Mouse (Mus musculus) midbrain, embryonic 16.5 days (tissue): ENCODE measurements around the gene Rftn2. TPM values are rescaled to one million over a fixed set of nuclear protein-coding genes. Genes with fewer than 3 reads are reported as not detected.

Experiments
- ATAC-seq: fragments of 200-750 bp; cut with Nextera tagmentation; 2 replicates; pipeline ENCODE4 v1.8.0; 2017; ENCODE audit warnings: moderate TSS enrichment
- H3K27ac ChIP-seq: fragments of 300-500 bp; sonication (generic); 2 replicates; pipeline ENCODE4 v1.5.1; 2014; ENCODE audit warnings: mild to moderate bottlenecking, low read length, mixed read lengths
- H3K27me3 ChIP-seq: fragments of 300-500 bp; sonication (generic); 2 replicates; pipeline ENCODE4 v1.6.1; 2014; ENCODE audit warnings: low read depth, low read length, mixed read lengths; ENCODE audit not compliant: control insufficient read depth, insufficient read depth
- H3K36me3 ChIP-seq: fragments of 300-500 bp; sonication (generic); 2 replicates; pipeline ENCODE4 v1.6.1; 2014; ENCODE audit warnings: mild to moderate bottlenecking, low read length, moderate library complexity, mixed read lengths; ENCODE audit not compliant: control insufficient read depth, insufficient read depth
- H3K4me1 ChIP-seq: fragments of 300-500 bp; sonication (generic); 2 replicates; pipeline ENCODE4 v1.6.1; 2014; ENCODE audit warnings: mild to moderate bottlenecking, low read length, mixed read lengths; ENCODE audit not compliant: control insufficient read depth, insufficient read depth
- H3K4me2 ChIP-seq: fragments of 300-500 bp; sonication (generic); 2 replicates; pipeline ENCODE4 v1.6.1; 2014; ENCODE audit warnings: mild to moderate bottlenecking, low read length, mixed read lengths
- H3K4me3 ChIP-seq: fragments of 300-500 bp; sonication (generic); 2 replicates; pipeline ENCODE4 v1.5.1; 2014; ENCODE audit warnings: low read depth, mild to moderate bottlenecking, low read length, moderate library complexity, mixed read lengths
- H3K9ac ChIP-seq: fragments of 300-500 bp; sonication (generic); 2 replicates; pipeline ENCODE4 v1.6.1; 2014; ENCODE audit warnings: low read depth, low read length, mixed read lengths
- H3K9me3 ChIP-seq: fragments of 300-500 bp; sonication (generic); replicated peaks from 2 replicates; pipeline ENCODE4 v1.6.1; 2014; ENCODE audit warnings: mild to moderate bottlenecking, low read length, mixed read lengths; ENCODE audit not compliant: control insufficient read depth, poor library complexity, severe bottlenecking
- WGBS: fragments of 180-500 bp; shearing (Covaris S2); extraction: QIAGEN DNeasy Blood & Tissue Kit; methylation state at CpG from one replicate; pipeline ENCODE4 v1.1.7; 2014; 5-methylcytosine and 5-hydroxymethylcytosine counted together
- polyA plus RNA-seq: library from polyadenylated mRNA; unstranded; fragments of >200 nt; fragmentation: Nextera tagmentation; extraction: Ambion mirVana; gene quantifications from 2 replicates; pipeline ENCODE4 v1.2.1, GENCODE M21; 2015

The Rftn2 gene
- 7.9 and 10.6 TPM in 2 replicates for polyA plus RNA-seq

DNA sequence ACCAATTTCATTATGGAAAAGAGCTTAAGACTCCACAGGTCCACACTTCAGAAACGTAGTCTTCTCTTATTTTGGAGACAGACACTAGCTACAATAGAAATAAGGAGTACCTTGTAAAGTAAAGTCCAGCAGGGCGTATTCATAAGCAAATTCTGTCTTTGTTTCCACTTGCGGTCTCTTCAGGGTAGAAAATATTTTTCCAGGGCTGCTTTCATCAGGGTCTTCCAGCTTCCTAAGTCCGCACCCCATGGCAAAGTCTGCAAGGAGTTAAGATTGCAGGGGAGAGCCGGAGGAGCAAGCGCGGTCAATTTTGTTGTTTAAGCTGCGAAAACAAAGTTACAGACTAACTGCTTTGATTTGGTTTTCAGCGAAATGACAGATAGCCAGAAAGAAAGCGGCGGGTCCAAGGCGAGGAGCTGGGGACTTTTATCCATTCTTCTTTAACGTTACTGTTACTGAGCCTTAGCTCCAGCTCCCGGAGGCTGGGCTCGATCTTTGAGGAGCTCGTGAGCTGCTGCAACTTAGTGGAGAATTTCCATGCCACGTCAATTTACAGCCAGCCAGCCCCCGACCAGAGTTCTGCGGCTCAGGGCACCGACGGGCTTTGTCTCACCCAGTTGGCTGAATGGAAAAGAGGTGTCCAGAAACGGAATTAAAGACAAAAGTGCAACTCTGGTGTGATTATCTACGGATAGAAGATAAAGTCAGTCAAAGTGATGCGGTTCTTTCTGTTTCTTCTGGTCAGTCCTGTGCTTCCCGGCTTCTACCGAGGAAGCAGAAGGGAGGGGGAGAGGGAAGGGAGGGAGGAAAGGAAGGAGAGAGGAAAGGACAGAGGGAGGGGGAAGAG lies at the start of gene Rftn2:
Gene Rftn2, minus strand, starts transcription at position 772 of the 847 bp plus-strand sequence.
- peaks cover 4% of the 10 kb centered on the region for H3K4me1 ChIP-seq
- no peaks in the 10 kb centered on the region for H3K9me3 ChIP-seq
- H3K4me2 ChIP-seq: peak within 1 kb of the TSS; percentile 55
- peak within 1 kb of the TSS; percentile 44 for H3K4me3 ChIP-seq
- peak within 1 kb of the TSS; percentile 58; the same call in 1 of the 2 replicates for H3K9ac ChIP-seq
- ATAC-seq: no peak
- no peaks in the 10 kb centered on the region for H3K27me3 ChIP-seq
- 2% methylated on average over 26 of the region's 26 CpGs for WGBS
- no peaks in the 10 kb centered on the region for H3K36me3 ChIP-seq
- H3K27ac ChIP-seq: peak within 1 kb of the TSS; percentile 61; the same call in 1 of the 2 replicates

DNA sequence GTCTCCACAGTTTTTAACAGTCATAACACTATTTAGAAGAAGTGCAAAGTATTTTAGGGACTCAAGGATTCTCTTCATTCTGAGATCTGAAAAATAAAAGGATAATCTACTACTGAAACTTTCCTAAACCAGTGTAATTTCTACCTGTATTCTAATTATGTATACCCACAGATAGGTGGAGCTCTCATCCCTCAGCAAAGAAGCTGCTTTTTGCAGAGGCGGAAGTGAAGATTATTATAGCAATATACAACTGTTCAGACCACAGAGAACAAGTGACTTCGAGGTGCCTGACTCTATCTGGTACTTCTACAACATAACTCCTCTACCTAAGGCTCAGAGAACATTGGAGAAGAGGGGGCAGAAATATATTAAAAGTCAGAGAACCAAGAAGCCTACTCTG lies 38.9 kb upstream of the Rftn2 start:
- H3K4me1 ChIP-seq: no peaks in the 10 kb centered on the region
- WGBS: 81% methylated on average over 2 of the region's 2 CpGs
- no peaks in the 10 kb centered on the region for H3K36me3 ChIP-seq
- H3K27me3 ChIP-seq: no peaks in the 10 kb centered on the region
- no peak overlapping the region for H3K4me2 ChIP-seq
- no peak overlapping the region for H3K9ac ChIP-seq
- H3K9me3 ChIP-seq: no peaks in the 10 kb centered on the region
- no peak for ATAC-seq
- H3K27ac ChIP-seq: no peak overlapping the region
- H3K4me3 ChIP-seq: no peak overlapping the region

DNA sequence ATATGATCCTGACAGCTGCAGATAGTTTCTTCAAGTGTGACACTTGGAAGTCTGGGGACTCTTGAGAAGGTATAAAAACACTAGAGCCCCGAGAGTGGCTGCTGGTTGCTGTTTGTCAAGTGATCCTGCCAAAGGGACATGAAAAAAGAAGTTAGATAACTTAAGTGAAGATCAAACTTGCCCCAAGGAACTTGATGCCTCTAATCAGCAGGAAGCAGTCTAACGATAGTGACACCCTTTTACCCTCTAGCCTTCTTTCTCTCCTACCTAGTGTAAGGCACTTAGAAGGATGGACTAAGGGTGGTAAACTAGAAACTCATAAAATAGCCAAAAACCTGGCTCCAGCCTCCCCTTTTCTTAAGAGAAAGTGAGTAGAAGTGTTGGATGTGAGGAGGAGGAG lies 37.8 kb upstream of the Rftn2 start:
- ATAC-seq: no peak
- Histone ChIP-seq H3K9ac (no peak overlapping the region), H3K36me3 (no peaks in the 10 kb centered on the region), H3K27me3 (no peaks in the 10 kb centered on the region), H3K4me3 (no peak overlapping the region), H3K4me1 (no peaks in the 10 kb centered on the region), H3K4me2 (no peak overlapping the region), H3K27ac (no peak overlapping the region), H3K9me3 (no peaks in the 10 kb centered on the region)
- WGBS: 65% methylated on average over 2 of the region's 2 CpGs

DNA sequence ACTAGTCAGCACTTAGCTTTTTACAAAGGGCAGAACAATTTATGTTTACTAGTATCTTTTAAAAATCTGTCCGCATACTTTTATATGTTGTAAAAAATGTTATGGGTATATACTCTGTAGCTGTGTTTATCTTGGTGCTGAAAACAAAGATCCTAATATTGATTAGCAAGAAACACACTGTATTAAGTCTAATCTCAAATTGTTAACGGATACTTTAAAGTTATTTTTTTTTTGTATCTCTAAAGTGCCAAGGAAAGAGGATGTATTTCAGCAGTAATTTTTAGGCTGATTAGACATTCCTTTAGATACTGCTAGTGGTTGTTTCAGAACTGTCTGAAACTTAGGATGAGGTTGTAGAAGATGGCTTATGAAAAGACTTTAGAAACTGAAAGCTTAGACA lies 19.8 kb upstream of the Rftn2 start:
- no peaks in the 10 kb centered on the region for H3K27me3 ChIP-seq
- peaks cover 7% of the 10 kb centered on the region for H3K4me1 ChIP-seq
- no peaks in the 10 kb centered on the region for H3K9me3 ChIP-seq
- no peak overlapping the region for H3K9ac ChIP-seq
- WGBS: 89% methylated on average over 2 of the region's 2 CpGs
- H3K36me3 ChIP-seq: no peaks in the 10 kb centered on the region
- no peak for ATAC-seq
- H3K27ac ChIP-seq: no peak overlapping the region
- H3K4me3 ChIP-seq: no peak overlapping the region
- H3K4me2 ChIP-seq: no peak overlapping the region

DNA sequence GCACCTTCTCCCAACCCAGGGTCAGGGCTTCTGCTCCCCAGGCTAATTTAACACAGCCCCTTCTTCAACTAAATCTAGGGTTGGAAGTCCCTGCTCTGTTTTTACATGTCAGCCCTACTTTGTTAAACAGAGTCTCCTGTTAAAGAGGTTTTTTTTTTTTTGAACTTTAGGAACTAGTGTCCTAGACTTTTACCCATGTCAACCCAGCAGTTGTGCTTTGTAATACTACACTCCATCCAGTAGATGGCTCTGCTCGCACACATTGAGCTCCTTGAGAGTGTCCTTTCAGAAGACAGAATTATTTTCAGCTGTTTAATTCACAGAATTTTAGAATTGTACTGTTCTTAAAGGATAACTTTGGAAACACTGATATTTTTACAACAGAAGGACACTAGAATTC lies 12.7 kb upstream of the Rftn2 start:
- peak overlapping the region; percentile 99 for H3K4me2 ChIP-seq
- peak overlapping the region; percentile 90 for H3K4me3 ChIP-seq
- ATAC-seq: no peak
- 0% methylated on average over 1 of the region's 1 CpGs for WGBS
- no peaks in the 10 kb centered on the region for H3K9me3 ChIP-seq
- no peak overlapping the region for H3K27ac ChIP-seq
- H3K27me3 ChIP-seq: no peaks in the 10 kb centered on the region
- H3K4me1 ChIP-seq: peaks cover 39% of the 10 kb centered on the region
- H3K9ac ChIP-seq: no peak overlapping the region
- H3K36me3 ChIP-seq: no peaks in the 10 kb centered on the region

DNA sequence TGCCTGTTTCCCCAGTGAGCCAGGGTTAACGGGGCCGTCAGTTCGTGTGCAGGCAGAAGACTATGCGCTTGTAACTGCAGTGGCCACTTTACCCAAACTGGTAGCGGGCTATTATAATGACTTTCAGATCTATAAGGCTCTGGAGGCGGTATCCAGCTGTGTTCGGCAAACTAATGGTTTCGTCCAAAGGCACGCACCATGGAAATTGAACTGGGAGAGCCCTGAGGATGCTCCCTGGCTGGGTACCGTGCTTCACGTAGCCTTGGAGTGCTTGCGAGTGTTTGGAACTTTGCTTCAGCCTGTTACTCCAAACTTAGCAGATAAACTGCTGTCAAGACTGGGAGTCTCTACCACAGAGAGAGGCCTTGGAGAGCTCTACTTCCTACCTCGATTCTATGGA lies 11.9 kb upstream of the Rftn2 start:
- no peak for ATAC-seq
- Histone ChIP-seq H3K9ac (peak overlapping the region; percentile 88), H3K27me3 (no peaks in the 10 kb centered on the region), H3K4me1 (peaks cover 39% of the 10 kb centered on the region), H3K4me3 (peak overlapping the region; percentile 90), H3K9me3 (no peaks in the 10 kb centered on the region), H3K27ac (no peak overlapping the region), H3K4me2 (peak overlapping the region; percentile 99), H3K36me3 (no peaks in the 10 kb centered on the region)
- WGBS: 21% methylated on average over 13 of the region's 13 CpGs

DNA sequence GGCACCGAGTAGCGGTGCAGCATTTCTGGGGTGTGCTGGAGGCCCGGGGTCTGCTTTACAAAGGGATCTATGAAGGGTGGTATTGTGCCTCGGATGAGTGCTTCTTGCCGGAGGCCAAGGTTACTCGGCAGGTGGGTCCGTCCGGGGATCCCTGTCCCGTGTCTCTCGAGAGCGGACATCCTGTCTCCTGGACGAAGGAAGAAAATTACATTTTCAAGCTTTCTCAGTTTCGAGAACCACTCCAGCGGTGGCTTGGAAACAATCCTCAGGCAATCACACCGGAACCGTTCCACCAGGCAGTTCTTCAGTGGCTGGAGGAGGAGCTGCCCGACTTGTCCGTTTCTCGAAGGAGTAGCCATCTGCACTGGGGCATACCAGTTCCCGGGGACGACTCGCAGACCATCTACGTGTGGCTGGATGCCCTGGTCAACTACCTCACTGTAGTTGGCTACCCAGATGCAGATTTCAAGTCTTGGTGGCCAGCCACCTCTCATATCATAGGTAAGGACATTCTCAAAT lies 11.1 kb upstream of the Rftn2 start:
- ATAC-seq: peak; percentile 26
- Histone ChIP-seq H3K27me3 (no peaks in the 10 kb centered on the region), H3K4me3 (peak overlapping the region; percentile 90), H3K36me3 (no peaks in the 10 kb centered on the region), H3K4me1 (peaks cover 39% of the 10 kb centered on the region), H3K9ac (peak overlapping the region; percentile 88), H3K9me3 (no peaks in the 10 kb centered on the region), H3K27ac (peak overlapping the region; percentile 86), H3K4me2 (peak overlapping the region; percentile 99)
- WGBS: under 1% methylated on average over 23 of the region's 23 CpGs

DNA sequence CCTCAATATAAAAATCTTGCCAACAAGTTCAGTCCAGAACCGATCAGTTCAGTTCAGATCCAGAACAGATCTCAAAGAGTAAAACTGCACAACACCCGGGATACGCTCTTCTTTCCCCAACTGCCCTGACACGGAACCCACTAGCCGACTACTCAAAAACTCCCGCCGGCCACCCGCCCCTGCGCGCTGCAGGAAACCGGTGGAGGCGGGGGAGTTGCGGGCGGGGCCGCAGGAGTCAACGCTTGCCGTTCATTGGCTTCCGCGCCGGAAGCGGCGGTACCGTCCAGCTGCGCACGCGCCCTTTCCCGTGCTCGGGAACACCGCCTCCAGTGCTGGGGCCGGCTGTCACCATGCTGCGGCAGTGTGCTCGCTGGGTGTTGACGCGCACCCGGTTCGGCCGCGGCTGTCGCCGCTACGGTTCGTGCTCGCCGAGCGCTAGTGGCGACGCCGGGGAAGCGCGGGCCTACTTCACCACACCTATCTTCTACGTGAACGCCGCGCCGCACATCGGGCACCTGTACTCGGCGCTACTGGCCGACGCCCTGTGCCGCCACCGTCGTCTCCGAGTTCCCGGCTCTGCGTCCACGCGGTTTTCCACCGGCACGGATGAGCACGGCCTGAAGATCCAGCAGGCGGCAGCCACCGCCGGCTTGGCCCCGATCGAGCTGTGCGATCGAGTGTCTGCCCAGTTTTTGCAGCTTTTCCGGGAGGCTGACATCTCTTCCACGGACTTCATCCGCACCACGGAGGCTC lies 10.5 kb upstream of the Rftn2 start, which contains the start of gene Mars2:
Gene Mars2, plus strand, starts transcription at position 288 of the 753 bp plus-strand sequence.
- ATAC-seq: peak; percentile 99
- Histone ChIP-seq H3K4me3 (peak within 1 kb of the TSS; percentile 90), H3K4me1 (peaks cover 37% of the 10 kb centered on the region), H3K9me3 (no peaks in the 10 kb centered on the region), H3K4me2 (peak within 1 kb of the TSS; percentile 99), H3K27ac (peak within 1 kb of the TSS; percentile 86), H3K9ac (peak within 1 kb of the TSS; percentile 88), H3K27me3 (no peaks in the 10 kb centered on the region), H3K36me3 (no peaks in the 10 kb centered on the region)
- WGBS: under 1% methylated on average over 80 of the region's 82 CpGs
